Mouse (Mus musculus): ENCODE results near the gene Zbtb16.

DNA sequence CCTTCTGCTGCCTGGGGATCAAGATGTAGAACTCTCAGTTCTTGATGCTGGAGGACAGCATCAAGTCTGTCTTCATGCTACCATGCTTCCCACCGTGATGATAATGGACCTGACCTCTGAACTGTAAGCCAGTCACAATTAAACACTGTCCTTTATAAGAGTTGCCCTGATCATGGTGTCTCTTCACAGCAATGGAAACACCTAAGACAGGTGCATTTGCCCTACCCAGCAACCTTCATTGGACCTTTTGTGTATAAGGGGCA, 146.4 kb downstream of the Zbtb16 start:
- TF ChIP-seq CTCF (IDR thresholded peaks at IDR 0.05; ENCODE audit: borderline replicate concordance, control insufficient read depth, extremely low read depth, insufficient read depth, low read length, poor library complexity) (no peak), POLR2A (IDR thresholded peaks at IDR 0.05; ENCODE audit: control insufficient read depth, extremely low read depth, insufficient read depth, low read length, poor library complexity) (no peak)

Measured in thymus, adult 2 months (tissue).